Mouse (Mus musculus): ENCODE measurements around the gene Ccdc102a. TPM values are rescaled to one million over a fixed set of nuclear protein-coding genes. Genes with fewer than 3 reads are reported as not detected.
A peak's percentile ranks its signal among the peaks of the same experiment; 100 is the strongest.

Ccdc102a gene
- polyA plus RNA-seq, 1 experiment from 2014 or later, result 20.2 TPM

DNA sequence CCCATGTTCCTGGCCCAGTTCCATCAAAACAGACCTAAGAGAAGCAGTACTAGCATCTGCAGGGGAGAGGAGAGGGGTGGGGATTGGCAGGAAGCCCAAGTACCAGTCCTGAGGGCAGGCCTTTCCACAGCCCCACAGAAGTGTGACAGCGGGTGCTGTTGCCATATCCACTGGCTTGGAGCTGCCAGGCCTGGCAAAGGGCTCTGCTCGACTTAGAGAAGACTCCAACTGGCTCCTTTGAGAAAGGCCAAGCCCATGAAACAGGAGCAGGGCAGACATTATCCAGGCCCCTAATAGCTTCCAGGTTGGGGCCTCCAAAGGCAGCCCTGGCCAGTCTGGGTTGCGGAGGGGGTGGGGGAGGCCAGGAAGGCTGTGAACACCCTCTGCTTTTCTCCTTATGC, 3.2 kb downstream of the Ccdc102a start:
- Histone ChIP-seq H3K9ac (ENCODE audit: low read length) (no peak overlapping the region), H3K9me3 (ENCODE audit: control insufficient read depth, low read length) (no peaks in the 10 kb centered on the region), H3K4me1 (ENCODE audit: control insufficient read depth, insufficient read depth, low read length) (peaks cover 17% of the 10 kb centered on the region), H3K4me3 (ENCODE audit: low read depth, low read length) (no peak overlapping the region), H3K36me3 (ENCODE audit: control insufficient read depth, insufficient read depth, low read length) (no peaks in the 10 kb centered on the region), H3K27ac (ENCODE audit: low read depth, low read length) (no peak overlapping the region), H3K27me3 (ENCODE audit: control insufficient read depth, insufficient read depth, low read length) (peaks cover 15% of the 10 kb centered on the region), H3K4me2 (ENCODE audit: low read depth) (no peak overlapping the region)
- 70% methylated on average over 3 of the region's 3 CpGs for WGBS
- DNase-seq (ENCODE audit: low spot score) (no peak), ATAC-seq (ENCODE audit: insufficient read depth, low FRiP score, low TSS enrichment) (no peak)

DNA sequence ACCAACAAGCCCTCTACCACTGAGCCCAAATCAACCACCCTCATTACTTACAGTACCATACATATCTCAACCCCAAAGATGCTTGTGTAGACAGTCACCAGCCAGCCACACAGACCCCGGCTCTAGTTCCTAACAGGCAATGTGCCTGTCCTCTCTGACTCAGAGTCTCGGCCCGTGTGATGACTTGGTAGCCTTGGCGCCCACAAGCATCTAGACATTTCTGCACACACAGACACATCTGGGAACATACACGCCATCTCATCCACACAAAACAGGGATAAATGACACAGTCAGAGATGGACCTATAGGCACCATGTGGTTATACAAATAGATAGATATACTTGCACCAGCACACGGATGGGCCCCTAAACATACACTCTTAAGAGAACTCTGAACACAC, 3.6 kb downstream of the Ccdc102a start:
- H3K36me3 ChIP-seq (ENCODE audit: control insufficient read depth, insufficient read depth, low read length), result no peaks in the 10 kb centered on the region
- WGBS, result 88% methylated on average over 6 of the region's 6 CpGs
- ATAC-seq (ENCODE audit: insufficient read depth, low FRiP score, low TSS enrichment) (no peak), DNase-seq (ENCODE audit: low spot score) (no peak)
- H3K9me3 ChIP-seq (ENCODE audit: control insufficient read depth, low read length), result no peaks in the 10 kb centered on the region
- H3K4me1 ChIP-seq (ENCODE audit: control insufficient read depth, insufficient read depth, low read length), result peaks cover 17% of the 10 kb centered on the region
- H3K9ac ChIP-seq (ENCODE audit: low read length), result no peak overlapping the region
- no peak overlapping the region for H3K4me3 ChIP-seq (ENCODE audit: low read depth, low read length)
- H3K27ac ChIP-seq (ENCODE audit: low read depth, low read length), result no peak overlapping the region
- peaks cover 15% of the 10 kb centered on the region for H3K27me3 ChIP-seq (ENCODE audit: control insufficient read depth, insufficient read depth, low read length)
- no peak overlapping the region for H3K4me2 ChIP-seq (ENCODE audit: low read depth)

DNA sequence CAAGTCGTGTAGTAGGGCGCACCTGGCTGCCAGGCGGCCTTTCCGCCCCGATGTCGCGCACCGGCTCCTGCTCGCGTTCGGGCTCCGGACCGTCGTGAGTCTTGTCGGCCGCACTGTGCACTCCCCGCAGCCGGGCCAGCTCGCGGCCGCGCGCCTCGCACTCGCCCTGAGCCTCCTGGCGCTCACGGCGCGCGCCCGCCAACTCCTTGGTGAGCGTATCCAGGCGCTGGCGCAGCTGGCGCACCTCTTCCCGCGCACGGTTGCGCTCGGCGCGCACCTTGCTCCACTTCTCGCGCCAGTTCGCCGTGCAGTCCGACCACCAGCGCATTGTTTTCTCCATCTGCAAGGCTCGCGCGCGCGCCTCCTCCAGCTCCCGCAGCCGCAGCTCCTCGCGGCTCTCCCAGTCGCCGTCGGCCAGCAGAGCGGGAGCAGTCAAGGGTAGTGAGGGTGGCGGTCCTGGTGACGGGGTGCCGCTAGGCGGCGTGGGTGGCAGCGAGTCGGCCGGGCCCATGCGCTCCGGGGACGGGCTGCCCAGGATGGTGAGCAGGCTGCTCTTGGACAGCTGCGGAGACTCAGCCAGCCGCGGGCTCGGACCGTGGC, 4.7 kb downstream of the Ccdc102a start:
- peak; percentile 84 for DNase-seq (ENCODE audit: low spot score)

DNA sequence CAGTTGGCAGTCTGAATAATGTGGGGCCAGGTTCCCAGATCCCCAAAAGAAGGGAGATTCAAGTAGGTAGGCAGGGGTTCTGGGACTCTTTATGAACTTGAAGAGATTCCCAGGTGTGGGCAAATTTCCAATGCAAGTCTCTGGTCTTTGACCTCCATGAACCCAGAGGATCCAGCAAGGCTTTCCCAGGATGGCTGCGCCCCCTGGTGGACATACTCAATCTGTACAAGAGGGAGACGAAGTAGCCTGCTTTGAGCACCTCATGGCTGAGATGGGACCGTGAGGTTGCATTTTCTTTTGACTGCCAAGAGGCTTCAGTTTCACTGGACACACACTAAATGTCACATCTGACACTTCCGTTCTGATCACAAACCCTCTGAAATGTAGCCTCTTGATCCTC, 9.1 kb downstream of the Ccdc102a start:
- Histone ChIP-seq H3K4me2 (ENCODE audit: low read depth) (no peak overlapping the region), H3K4me3 (ENCODE audit: low read depth, low read length) (no peak overlapping the region), H3K9me3 (ENCODE audit: control insufficient read depth, low read length) (no peaks in the 10 kb centered on the region), H3K27me3 (ENCODE audit: control insufficient read depth, insufficient read depth, low read length) (peaks cover 14% of the 10 kb centered on the region), H3K36me3 (ENCODE audit: control insufficient read depth, insufficient read depth, low read length) (no peaks in the 10 kb centered on the region; the same call in 1 of the 2 replicates), H3K9ac (ENCODE audit: low read length) (no peak overlapping the region), H3K4me1 (ENCODE audit: control insufficient read depth, insufficient read depth, low read length) (peaks cover 7% of the 10 kb centered on the region), H3K27ac (ENCODE audit: low read depth, low read length) (no peak overlapping the region)
- DNase-seq (ENCODE audit: low spot score), result peak; percentile 84
- ATAC-seq (ENCODE audit: insufficient read depth, low FRiP score, low TSS enrichment), result no peak
- WGBS, result 8% methylated on average over 4 of the region's 4 CpGs

More for the DNA sequence above, 4.7 kb downstream of the Ccdc102a start:
- Histone ChIP-seq H3K9me3 (ENCODE audit: control insufficient read depth, low read length) (no peaks in the 10 kb centered on the region), H3K27ac (ENCODE audit: low read depth, low read length) (no peak overlapping the region), H3K9ac (ENCODE audit: low read length) (peak overlapping the region; percentile 41), H3K4me1 (ENCODE audit: control insufficient read depth, insufficient read depth, low read length) (peaks cover 17% of the 10 kb centered on the region), H3K4me2 (ENCODE audit: low read depth) (peak overlapping the region; percentile 72), H3K27me3 (ENCODE audit: control insufficient read depth, insufficient read depth, low read length) (peaks cover 15% of the 10 kb centered on the region), H3K36me3 (ENCODE audit: control insufficient read depth, insufficient read depth, low read length) (no peaks in the 10 kb centered on the region), H3K4me3 (ENCODE audit: low read depth, low read length) (peak overlapping the region; percentile 46)
- WGBS, result 2% methylated on average over 75 of the region's 77 CpGs
- peak; percentile 62 for ATAC-seq (ENCODE audit: insufficient read depth, low FRiP score, low TSS enrichment)

DNA sequence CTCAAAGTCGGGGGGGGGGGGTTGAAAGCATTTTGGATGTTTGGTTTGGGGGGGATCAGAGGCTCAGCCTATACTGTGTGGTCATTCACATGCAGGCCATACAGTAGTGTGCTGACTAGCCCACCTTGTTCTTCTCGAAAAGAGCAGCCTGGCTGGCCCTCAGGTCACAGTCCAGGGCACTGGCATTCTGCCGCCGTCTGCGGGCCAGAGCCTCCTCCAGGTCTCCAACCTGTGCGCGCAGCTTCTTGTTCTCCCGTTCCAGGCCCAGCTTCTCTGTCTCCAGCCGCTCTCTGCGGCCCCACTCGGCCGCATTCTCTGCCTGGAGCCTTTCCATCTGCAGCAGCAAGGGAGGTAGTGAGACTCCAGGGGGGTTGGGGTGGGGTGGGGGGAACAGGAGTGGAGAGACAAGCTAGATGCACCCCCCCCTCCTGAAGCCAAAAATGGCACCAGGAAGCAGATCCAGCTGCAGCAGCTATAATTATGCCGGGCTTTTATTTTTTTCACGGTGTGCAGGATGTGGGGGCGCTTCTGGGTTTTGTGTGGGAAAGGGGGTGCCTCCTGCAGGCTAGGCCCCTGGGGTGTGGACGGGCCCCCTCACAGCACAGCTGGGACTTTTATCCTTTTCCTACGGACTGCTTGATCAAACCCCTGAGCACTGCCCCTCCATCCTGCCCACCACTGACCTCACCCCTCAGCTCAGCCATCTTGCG, 10.2 kb downstream of the Ccdc102a start:
- Histone ChIP-seq H3K9me3 (ENCODE audit: control insufficient read depth, low read length) (no peaks in the 10 kb centered on the region), H3K4me2 (ENCODE audit: low read depth) (no peak overlapping the region), H3K27me3 (ENCODE audit: control insufficient read depth, insufficient read depth, low read length) (peaks cover 6% of the 10 kb centered on the region), H3K27ac (ENCODE audit: low read depth, low read length) (no peak overlapping the region), H3K36me3 (ENCODE audit: control insufficient read depth, insufficient read depth, low read length) (no peaks in the 10 kb centered on the region; the same call in 1 of the 2 replicates), H3K4me3 (ENCODE audit: low read depth, low read length) (no peak overlapping the region), H3K9ac (ENCODE audit: low read length) (no peak overlapping the region), H3K4me1 (ENCODE audit: control insufficient read depth, insufficient read depth, low read length) (peaks cover 1% of the 10 kb centered on the region; the same call in 1 of the 2 replicates)
- 87% methylated on average over 18 of the region's 18 CpGs for WGBS
- no peak for ATAC-seq (ENCODE audit: insufficient read depth, low FRiP score, low TSS enrichment)
- DNase-seq (ENCODE audit: low spot score), result no peak

DNA sequence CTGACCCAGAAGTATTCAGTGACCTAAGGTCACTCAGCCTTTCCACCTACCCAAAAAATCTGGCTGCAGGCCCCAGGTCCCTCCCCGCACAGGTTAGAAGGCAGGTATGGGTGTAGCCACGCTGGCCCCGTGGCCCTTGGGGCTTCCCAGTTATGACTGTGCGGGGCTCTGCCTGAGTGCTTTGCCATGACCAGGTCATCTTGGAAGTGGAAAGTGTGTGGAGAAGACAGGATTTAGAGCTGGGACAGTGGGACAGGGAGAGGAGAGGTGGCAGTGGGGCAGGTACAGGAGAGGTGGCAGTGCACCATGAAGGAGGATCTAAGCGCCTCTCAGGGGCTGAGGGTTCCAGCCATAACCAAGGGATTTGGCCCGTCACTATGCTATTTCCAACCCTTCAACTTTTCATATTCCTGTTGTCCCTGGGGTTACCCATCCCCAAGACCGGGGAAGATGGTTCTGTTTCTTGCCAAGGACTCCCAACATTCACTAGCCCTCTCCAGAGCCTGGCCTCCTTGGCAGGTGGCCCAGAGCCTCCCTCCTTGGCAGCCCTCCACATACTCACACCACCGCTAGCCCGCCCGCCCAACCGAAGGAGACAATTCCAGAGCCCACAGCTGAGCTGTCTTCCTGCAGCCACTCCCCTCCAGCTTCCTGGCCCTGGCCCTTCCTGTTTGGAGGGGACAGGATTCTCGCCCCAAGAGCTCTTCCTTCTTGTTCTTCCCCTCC, 13.3 kb downstream of the Ccdc102a start:
- Histone ChIP-seq H3K4me2 (ENCODE audit: low read depth) (no peak overlapping the region), H3K9me3 (ENCODE audit: control insufficient read depth, low read length) (no peaks in the 10 kb centered on the region), H3K4me1 (ENCODE audit: control insufficient read depth, insufficient read depth, low read length) (peaks cover 14% of the 10 kb centered on the region), H3K36me3 (ENCODE audit: control insufficient read depth, insufficient read depth, low read length) (no peaks in the 10 kb centered on the region; the same call in 1 of the 2 replicates), H3K27ac (ENCODE audit: low read depth, low read length) (no peak overlapping the region), H3K27me3 (ENCODE audit: control insufficient read depth, insufficient read depth, low read length) (no peaks in the 10 kb centered on the region), H3K9ac (ENCODE audit: low read length) (no peak overlapping the region), H3K4me3 (ENCODE audit: low read depth, low read length) (no peak overlapping the region)
- 87% methylated on average over 12 of the region's 12 CpGs for WGBS
- DNase-seq (ENCODE audit: low spot score) (no peak), ATAC-seq (ENCODE audit: insufficient read depth, low FRiP score, low TSS enrichment) (no peak)

DNA sequence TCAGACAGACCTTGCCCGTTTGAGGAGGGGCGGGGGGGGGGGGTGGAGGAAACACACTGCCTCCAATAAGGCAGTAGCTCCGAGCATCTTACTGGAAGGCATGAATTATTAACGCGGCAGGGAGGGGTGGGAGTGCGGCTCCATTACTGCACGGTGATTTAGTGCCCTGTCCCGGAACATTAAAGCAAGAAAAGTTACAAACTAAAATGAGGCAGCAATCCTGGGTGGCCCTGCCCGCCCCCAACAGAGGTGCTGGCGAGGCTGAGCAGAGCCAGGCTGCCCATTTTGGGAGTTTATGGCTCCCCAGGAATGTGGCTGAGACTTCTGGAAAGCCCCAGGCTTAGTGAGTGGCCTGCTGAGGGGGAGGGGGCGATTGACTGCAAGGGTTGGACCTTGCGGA, 14.2 kb downstream of the Ccdc102a start:
- H3K36me3 ChIP-seq (ENCODE audit: control insufficient read depth, insufficient read depth, low read length), result no peaks in the 10 kb centered on the region; the same call in 1 of the 2 replicates
- peaks cover 14% of the 10 kb centered on the region for H3K4me1 ChIP-seq (ENCODE audit: control insufficient read depth, insufficient read depth, low read length)
- ATAC-seq (ENCODE audit: insufficient read depth, low FRiP score, low TSS enrichment) (peak; percentile 56; the same call in 1 of the 2 replicates), DNase-seq (ENCODE audit: low spot score) (peak; percentile 35)
- H3K4me2 ChIP-seq (ENCODE audit: low read depth), result no peak overlapping the region
- no peak overlapping the region for H3K9ac ChIP-seq (ENCODE audit: low read length)
- H3K27me3 ChIP-seq (ENCODE audit: control insufficient read depth, insufficient read depth, low read length), result no peaks in the 10 kb centered on the region
- no peak overlapping the region for H3K4me3 ChIP-seq (ENCODE audit: low read depth, low read length)
- no peak overlapping the region for H3K27ac ChIP-seq (ENCODE audit: low read depth, low read length)
- 34% methylated on average over 12 of the region's 12 CpGs for WGBS
- H3K9me3 ChIP-seq (ENCODE audit: control insufficient read depth, low read length), result no peaks in the 10 kb centered on the region

DNA sequence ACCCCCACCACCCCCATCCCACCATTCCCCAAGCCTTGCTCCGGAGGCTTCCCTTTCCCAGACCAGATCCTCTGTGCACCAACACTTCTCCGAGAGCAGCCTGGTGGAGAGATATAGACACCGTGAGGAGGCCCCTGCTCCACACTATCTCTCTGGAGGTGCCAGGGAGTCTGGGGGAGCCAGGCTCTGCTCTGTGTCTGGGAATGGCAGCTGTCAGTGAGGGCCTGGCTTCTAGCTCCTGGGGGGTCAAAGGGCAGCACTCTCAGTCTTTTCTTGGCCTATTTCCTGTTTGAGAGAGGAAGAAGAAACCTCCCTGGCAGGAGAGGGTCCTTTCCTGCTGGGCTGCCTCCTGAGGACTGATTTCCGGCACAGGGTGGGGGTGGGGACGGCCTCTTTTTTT, 16.9 kb downstream of the Ccdc102a start:
- Histone ChIP-seq H3K4me2 (ENCODE audit: low read depth) (no peak overlapping the region), H3K27ac (ENCODE audit: low read depth, low read length) (no peak overlapping the region), H3K4me1 (ENCODE audit: control insufficient read depth, insufficient read depth, low read length) (peaks cover 14% of the 10 kb centered on the region), H3K4me3 (ENCODE audit: low read depth, low read length) (no peak overlapping the region), H3K27me3 (ENCODE audit: control insufficient read depth, insufficient read depth, low read length) (no peaks in the 10 kb centered on the region), H3K36me3 (ENCODE audit: control insufficient read depth, insufficient read depth, low read length) (no peaks in the 10 kb centered on the region; the same call in 1 of the 2 replicates), H3K9me3 (ENCODE audit: control insufficient read depth, low read length) (no peaks in the 10 kb centered on the region), H3K9ac (ENCODE audit: low read length) (no peak overlapping the region)
- DNase-seq (ENCODE audit: low spot score) (no peak), ATAC-seq (ENCODE audit: insufficient read depth, low FRiP score, low TSS enrichment) (no peak)
- 29% methylated on average over 5 of the region's 5 CpGs for WGBS
